Mouse (Mus musculus) B cell, adult 2 months (primary cell): Measurements from ENCODE around the gene Olfr995.

Source experiments
- DNase-seq, 2 experiments: peaks; one replicate each; pipeline ENCODE4 v3.0.0; 2022

Olfr995 gene

GRCm38 (mm10) chr2:85443539-85443938, at the start of gene Olfr995:
Gene Olfr995, minus strand, starts transcription at chr2:85443639.
- DNase-seq = no peak

- DNase-seq = no peak
Observed at GRCm38 (mm10) chr2:85490396-85490795, 47.0 kb upstream of the Olfr995 start.

- no peak for DNase-seq
Observed at GRCm38 (mm10) chr2:85466801-85467325, 23.4 kb upstream of the Olfr995 start.

GRCm38 (mm10) chr2:85442546-85442945, 893 bp downstream of the Olfr995 start:
- DNase-seq = no peak

- no peak for DNase-seq
Observed at GRCm38 (mm10) chr2:85436351-85436750, 7.1 kb downstream of the Olfr995 start, which contains the start of gene Olfr994. Gene Olfr994, minus strand, starts transcription at chr2:85436451.

- no peak for DNase-seq
Observed at GRCm38 (mm10) chr2:85425893-85426292, 17.5 kb downstream of the Olfr995 start.

- DNase-seq = no peak
Observed at GRCm38 (mm10) chr2:85414777-85415176, 28.7 kb downstream of the Olfr995 start, which contains the start of gene Olfr993. Gene Olfr993, minus strand, starts transcription at chr2:85414877.

- DNase-seq = no peak
Observed at GRCm38 (mm10) chr2:85409369-85409768, 34.1 kb downstream of the Olfr995 start, which contains the start of gene Olfr992. Gene Olfr992, minus strand, starts transcription at chr2:85409469.
